Mouse (Mus musculus) ES-E14 (cell line): ENCODE measurements around the gene Hacd2.

ENCODE experiments used
- HCFC1 ChIP-seq: IDR thresholded peaks from 2 replicates; pipeline ENCODE4 v1.6.1; 2012; ENCODE audit warnings: low read length, inconsistent platforms, borderline replicate concordance; ENCODE audit not compliant: insufficient read depth
- MAFK ChIP-seq: IDR thresholded peaks from 2 replicates; pipeline ENCODE4 v1.6.1; 2014; ENCODE audit warnings: mild to moderate bottlenecking, low read depth, low read length, inconsistent platforms; ENCODE audit not compliant: insufficient read depth
- ZNF384 ChIP-seq: IDR thresholded peaks from 2 replicates; pipeline ENCODE4 v1.6.1; 2012; ENCODE audit warnings: low read depth, low read length, inconsistent platforms

DNA sequence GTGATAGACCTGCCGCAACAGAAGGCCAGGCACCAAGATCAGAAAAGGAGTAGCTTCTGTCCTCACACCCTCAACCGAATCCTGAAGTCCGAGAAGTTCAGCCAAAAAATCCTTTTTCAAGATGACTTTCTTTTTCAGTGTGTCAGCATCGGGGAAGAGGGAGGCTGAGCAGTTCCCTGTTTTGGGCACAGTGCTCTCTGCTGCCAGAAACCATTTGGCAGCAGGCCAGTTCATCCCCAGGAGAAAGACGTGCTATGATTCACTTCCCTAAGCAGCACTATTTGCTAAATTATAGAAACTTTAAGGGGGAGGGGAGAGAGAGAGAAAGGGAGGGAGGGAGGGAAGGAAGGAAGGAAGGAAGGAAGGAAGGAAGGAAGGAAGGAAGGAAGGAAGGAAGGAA is 26.1 kb upstream of the Hacd2 start:
- TF ChIP-seq HCFC1 (no peak), MAFK (no peak), ZNF384 (no peak)
